Mouse (Mus musculus) thymus, adult 2 months (tissue): Measurements from ENCODE around the gene Sik3.

Experiments
- CTCF ChIP-seq: fragments of 200-500 bp; IDR thresholded peaks from 2 replicates; pipeline ENCODE4 v1.5.1; 2012; ENCODE audit warnings: mild to moderate bottlenecking, control low read depth, low read length, moderate library complexity, borderline replicate concordance; ENCODE audit not compliant: control insufficient read depth, poor library complexity, insufficient read depth; ENCODE audit errors: extremely low read depth
- POLR2A ChIP-seq: fragments of 200-500 bp; IDR thresholded peaks from 2 replicates; pipeline ENCODE4 v1.6.1; 2012; ENCODE audit warnings: mild to moderate bottlenecking, low read length, control low read depth, moderate library complexity; ENCODE audit not compliant: control insufficient read depth, poor library complexity, insufficient read depth; ENCODE audit errors: extremely low read depth

DNA sequence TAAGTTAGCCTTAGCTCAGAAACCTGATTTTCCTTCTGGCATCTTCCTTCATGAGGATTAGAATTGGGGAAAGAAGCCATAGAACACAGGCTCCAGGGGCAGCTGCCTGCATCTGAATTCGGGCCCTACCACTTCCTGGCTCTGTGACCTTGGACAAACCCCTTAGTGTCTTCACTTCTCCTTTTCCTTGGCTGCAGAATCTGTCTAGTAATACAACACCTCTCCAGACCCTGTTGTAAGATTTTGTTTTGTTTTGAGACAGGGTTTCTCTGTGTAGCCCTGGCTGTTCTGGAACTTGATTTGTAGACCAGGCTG lies 3.0 kb upstream of the Sik3 start:
- TF ChIP-seq CTCF (no peak), POLR2A (no peak)
